Mouse (Mus musculus): ENCODE data around the gene Zfp217. TPM values are rescaled to one million over a fixed set of nuclear protein-coding genes. Genes with fewer than 3 reads are reported as not detected.

The Zfp217 gene
- polyA plus RNA-seq, 1 experiment from 2014 or later = 4.5 TPM

DNA sequence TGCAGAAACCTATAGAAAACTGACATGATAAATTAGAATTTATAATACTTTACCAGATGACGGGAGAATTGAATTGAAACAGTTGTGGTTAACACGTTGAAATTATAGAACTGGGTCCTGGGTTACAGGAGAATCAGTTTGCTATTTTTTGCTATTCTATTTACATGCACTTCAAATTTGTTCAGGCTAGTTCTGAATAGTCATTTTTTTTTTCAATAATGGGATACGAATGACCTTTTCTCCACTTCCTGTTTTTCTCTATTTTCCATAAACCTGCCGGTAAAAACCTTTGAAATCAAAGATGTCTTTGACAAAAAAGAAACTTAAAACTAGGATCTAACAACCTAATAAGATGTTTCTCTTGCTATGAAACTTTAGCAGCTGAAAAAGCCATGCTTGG is 733 bp downstream of the Zfp217 start:
- H3K27me3 ChIP-seq = no peaks in the 10 kb centered on the region
- WGBS = 66% methylated on average over 4 of the region's 4 CpGs
- H3K4me2 ChIP-seq (replicated peaks) = no peak overlapping the region
- no peaks in the 10 kb centered on the region for H3K36me3 ChIP-seq
- no peak overlapping the region for H3K27ac ChIP-seq
- H3K4me3 ChIP-seq = no peak overlapping the region
- peaks cover 3% of the 10 kb centered on the region; the same call in 1 of the 2 replicates for H3K4me1 ChIP-seq
- H3K9ac ChIP-seq = no peak overlapping the region
- no peaks in the 10 kb centered on the region for H3K9me3 ChIP-seq
- no peak for ATAC-seq (ENCODE audit: insufficient number of reproducible peaks, insufficient read depth, low FRiP score, low TSS enrichment)

DNA sequence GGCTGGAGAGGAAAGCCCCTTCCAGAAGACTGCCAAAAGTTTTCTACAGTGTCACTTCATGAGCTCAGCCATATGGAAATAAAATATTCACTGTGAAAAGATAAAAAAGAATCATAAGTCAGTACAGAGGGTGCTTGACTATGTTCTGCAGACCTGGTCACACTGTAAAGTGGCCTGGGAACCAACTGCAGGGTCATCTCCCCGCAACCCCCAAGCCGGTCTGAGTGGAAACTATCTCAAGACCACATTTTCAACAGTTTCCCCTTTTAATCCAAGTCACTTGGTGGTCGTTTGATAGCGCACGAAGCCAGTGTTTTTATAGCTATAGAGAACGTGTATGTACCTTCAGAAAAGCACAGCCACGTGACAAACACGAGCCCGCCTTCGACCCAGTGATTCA is 3.6 kb downstream of the Zfp217 start:
- peaks cover 9% of the 10 kb centered on the region for H3K4me1 ChIP-seq
- no peak overlapping the region for H3K9ac ChIP-seq
- H3K4me3 ChIP-seq = no peak overlapping the region
- no peak for ATAC-seq (ENCODE audit: insufficient number of reproducible peaks, insufficient read depth, low FRiP score, low TSS enrichment)
- H3K9me3 ChIP-seq = no peaks in the 10 kb centered on the region
- no peaks in the 10 kb centered on the region for H3K36me3 ChIP-seq
- no peaks in the 10 kb centered on the region for H3K27me3 ChIP-seq
- H3K27ac ChIP-seq = no peak overlapping the region
- 86% methylated on average over 10 of the region's 10 CpGs for WGBS
- no peak overlapping the region for H3K4me2 ChIP-seq (replicated peaks)

DNA sequence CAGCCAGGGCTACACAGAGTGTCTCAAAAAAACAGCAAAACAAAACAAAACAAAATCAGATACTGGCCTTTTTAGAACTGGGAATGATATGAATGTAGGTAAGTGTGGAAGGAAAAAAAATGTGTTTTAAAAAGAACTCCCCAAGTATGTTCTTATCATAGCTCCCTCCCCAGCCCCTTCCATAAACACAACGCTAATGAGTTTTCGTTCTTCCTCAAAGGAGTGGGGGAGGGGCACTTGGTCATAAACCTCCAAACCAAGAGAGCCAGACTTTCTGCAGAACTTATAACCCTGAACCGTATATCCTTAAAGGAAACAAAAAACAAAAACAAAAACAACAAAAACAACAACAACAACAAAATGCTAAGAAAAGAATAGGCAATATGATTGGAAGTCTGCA is 4.0 kb downstream of the Zfp217 start:
- Histone ChIP-seq H3K27ac (no peak overlapping the region), H3K9ac (no peak overlapping the region), H3K36me3 (no peaks in the 10 kb centered on the region), H3K4me1 (peaks cover 9% of the 10 kb centered on the region), H3K4me3 (no peak overlapping the region), H3K4me2 (replicated peaks) (no peak overlapping the region), H3K9me3 (no peaks in the 10 kb centered on the region), H3K27me3 (no peaks in the 10 kb centered on the region)
- ATAC-seq (ENCODE audit: insufficient number of reproducible peaks, insufficient read depth, low FRiP score, low TSS enrichment) = no peak
- 30% methylated on average over 3 of the region's 3 CpGs for WGBS

- Histone ChIP-seq H3K4me2 (replicated peaks) (no peak overlapping the region), H3K4me3 (no peak overlapping the region), H3K4me1 (peaks cover 7% of the 10 kb centered on the region), H3K36me3 (no peaks in the 10 kb centered on the region), H3K9me3 (no peaks in the 10 kb centered on the region), H3K9ac (no peak overlapping the region), H3K27me3 (no peaks in the 10 kb centered on the region), H3K27ac (no peak overlapping the region)
- no peak for ATAC-seq (ENCODE audit: insufficient number of reproducible peaks, insufficient read depth, low FRiP score, low TSS enrichment)
- 90% methylated on average over 10 of the region's 10 CpGs for WGBS
These were observed 5.4 kb downstream of the Zfp217 start for GRCm38 (mm10) chr2:170142542-170142941.

GRCm38 (mm10) chr2:170141481-170141880 is 6.4 kb downstream of the Zfp217 start:
- Histone ChIP-seq H3K4me2 (replicated peaks) (no peak overlapping the region), H3K9ac (no peak overlapping the region), H3K27me3 (no peaks in the 10 kb centered on the region), H3K4me1 (peaks cover 7% of the 10 kb centered on the region; the same call in 1 of the 2 replicates), H3K4me3 (no peak overlapping the region), H3K36me3 (no peaks in the 10 kb centered on the region), H3K27ac (no peak overlapping the region), H3K9me3 (no peaks in the 10 kb centered on the region)
- 91% methylated on average over 5 of the region's 5 CpGs for WGBS
- no peak for ATAC-seq (ENCODE audit: insufficient number of reproducible peaks, insufficient read depth, low FRiP score, low TSS enrichment)

- ATAC-seq (ENCODE audit: insufficient number of reproducible peaks, insufficient read depth, low FRiP score, low TSS enrichment) = no peak
- no peaks in the 10 kb centered on the region for H3K9me3 ChIP-seq
- H3K27ac ChIP-seq = no peak overlapping the region
- no peaks in the 10 kb centered on the region for H3K36me3 ChIP-seq
- H3K9ac ChIP-seq = no peak overlapping the region
- no peak overlapping the region for H3K4me3 ChIP-seq
- H3K4me2 ChIP-seq (replicated peaks) = no peak overlapping the region; the same call in 1 of the 2 replicates
- H3K27me3 ChIP-seq = no peaks in the 10 kb centered on the region
- 31% methylated on average over 9 of the region's 9 CpGs for WGBS
- peaks cover 11% of the 10 kb centered on the region; the same call in 1 of the 2 replicates for H3K4me1 ChIP-seq
These were observed 8.4 kb downstream of the Zfp217 start for GRCm38 (mm10) chr2:170139411-170140046.

DNA sequence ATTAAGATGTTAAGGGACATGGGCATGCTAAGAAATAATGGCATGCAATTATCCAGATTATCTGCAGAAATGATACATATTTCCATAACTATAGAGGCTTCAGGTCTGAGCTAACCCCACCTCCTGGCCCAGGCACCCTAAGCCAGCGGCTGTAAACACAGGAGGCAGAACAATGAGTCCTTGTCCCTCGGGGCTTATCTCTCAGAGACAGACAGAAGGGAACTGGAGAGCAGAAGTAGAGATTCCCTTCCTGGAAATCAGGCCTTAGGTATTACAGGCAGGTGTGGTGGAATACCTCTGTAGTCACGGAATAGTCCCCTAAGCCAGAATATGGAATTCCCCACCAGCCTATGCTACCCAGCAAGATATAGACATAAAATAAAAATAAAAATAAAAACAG is 11.0 kb downstream of the Zfp217 start:
- Histone ChIP-seq H3K4me1 (peaks cover 17% of the 10 kb centered on the region; the same call in 1 of the 2 replicates), H3K27ac (no peak overlapping the region), H3K4me2 (replicated peaks) (no peak overlapping the region), H3K4me3 (no peak overlapping the region), H3K9ac (no peak overlapping the region), H3K27me3 (no peaks in the 10 kb centered on the region), H3K9me3 (no peaks in the 10 kb centered on the region), H3K36me3 (no peaks in the 10 kb centered on the region)
- no peak for ATAC-seq (ENCODE audit: insufficient number of reproducible peaks, insufficient read depth, low FRiP score, low TSS enrichment)
- 41% methylated on average over 3 of the region's 3 CpGs for WGBS

GRCm38 (mm10) chr2:170135820-170136219 is 12.1 kb downstream of the Zfp217 start:
- no peaks in the 10 kb centered on the region for H3K9me3 ChIP-seq
- H3K36me3 ChIP-seq = no peaks in the 10 kb centered on the region
- ATAC-seq (ENCODE audit: insufficient number of reproducible peaks, insufficient read depth, low FRiP score, low TSS enrichment) = no peak
- H3K27ac ChIP-seq = 0 out of 2 replicates have a peak overlapping the region, but pooled peaks have one; percentile 17
- H3K9ac ChIP-seq = no peak overlapping the region
- peaks cover 17% of the 10 kb centered on the region; the same call in 1 of the 2 replicates for H3K4me1 ChIP-seq
- no peak overlapping the region for H3K4me2 ChIP-seq (replicated peaks)
- WGBS = 84% methylated on average over 6 of the region's 6 CpGs
- H3K27me3 ChIP-seq = no peaks in the 10 kb centered on the region
- H3K4me3 ChIP-seq = no peak overlapping the region

DNA sequence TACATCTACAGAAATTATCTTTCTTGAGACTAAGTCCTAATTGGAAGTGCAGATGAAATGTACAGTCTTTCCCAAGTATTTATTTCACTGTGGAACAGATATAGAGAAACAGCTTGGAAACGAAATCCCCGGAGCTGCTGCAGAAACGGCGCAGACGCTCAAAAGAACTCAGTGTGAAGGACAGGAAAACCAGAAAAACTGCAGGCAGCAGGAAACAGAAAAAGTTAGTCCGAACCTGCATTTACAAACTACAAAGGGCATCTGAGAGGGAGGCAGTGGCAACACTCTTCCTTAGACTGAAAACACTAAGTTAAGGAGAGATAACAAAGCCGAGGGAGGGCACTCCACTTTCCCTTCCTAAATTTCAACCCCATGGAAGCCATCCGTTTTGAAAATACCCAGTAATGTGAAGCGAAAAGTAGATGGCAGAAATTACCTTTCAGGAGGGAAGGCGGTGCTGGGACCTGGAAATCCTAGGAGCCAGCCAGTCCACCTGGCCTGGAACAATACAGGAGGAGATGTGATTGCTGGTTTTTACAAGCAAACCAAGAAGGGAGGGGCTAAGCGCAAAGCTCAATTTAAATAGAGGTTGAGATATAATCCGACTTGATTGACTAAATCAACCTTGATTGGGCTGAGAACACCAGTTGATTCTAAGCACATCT is 13.7 kb downstream of the Zfp217 start:
- Histone ChIP-seq H3K4me3 (peak overlapping the region; percentile 41), H3K27ac (peak overlapping the region; percentile 87), H3K4me1 (peaks cover 18% of the 10 kb centered on the region)

DNA sequence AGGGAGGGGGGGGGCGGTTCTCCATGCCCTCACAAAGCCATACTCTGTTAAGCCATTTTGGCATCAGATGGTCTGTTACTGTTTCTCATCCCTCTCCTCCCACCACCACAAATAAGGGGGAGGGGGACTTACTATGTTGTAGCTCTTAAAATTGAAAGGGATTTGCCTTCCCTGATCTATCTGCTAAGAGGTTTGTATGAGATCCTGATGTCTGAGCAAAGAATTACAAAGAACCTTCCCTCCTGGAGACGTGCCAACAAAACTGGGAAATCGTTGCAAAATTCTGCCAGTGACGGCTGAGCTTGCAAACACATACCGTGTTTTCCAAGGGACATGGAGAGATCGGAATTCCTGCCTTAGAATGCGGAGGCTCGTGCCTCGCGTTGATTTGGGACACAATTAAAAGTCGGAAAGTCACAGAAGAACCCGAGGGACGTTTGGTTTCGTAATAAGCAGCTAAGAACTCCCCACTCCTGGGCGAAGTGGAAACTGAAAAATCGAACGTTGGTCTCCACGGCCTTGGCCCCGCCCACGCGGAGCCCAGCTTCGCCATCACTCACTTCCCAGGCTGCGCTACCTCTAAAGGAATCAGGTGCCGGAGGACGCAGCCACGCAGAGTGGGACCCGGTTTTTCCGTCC is 14.7 kb downstream of the Zfp217 start:
- under 1% methylated on average over 28 of the region's 28 CpGs for WGBS
- H3K4me2 ChIP-seq (replicated peaks) = peak overlapping the region; percentile 68
- H3K27ac ChIP-seq = peak overlapping the region; percentile 87
- ATAC-seq (ENCODE audit: insufficient number of reproducible peaks, insufficient read depth, low FRiP score, low TSS enrichment) = no peak
- H3K4me3 ChIP-seq = peak overlapping the region; percentile 41
- no peaks in the 10 kb centered on the region for H3K9me3 ChIP-seq
- peaks cover 28% of the 10 kb centered on the region for H3K4me1 ChIP-seq
- H3K36me3 ChIP-seq = no peaks in the 10 kb centered on the region
- no peaks in the 10 kb centered on the region for H3K27me3 ChIP-seq
- peak overlapping the region; percentile 49; the same call in 1 of the 2 replicates for H3K9ac ChIP-seq

More for the DNA sequence above, 13.7 kb downstream of the Zfp217 start:
- Histone ChIP-seq H3K36me3 (no peaks in the 10 kb centered on the region), H3K4me2 (replicated peaks) (peak overlapping the region; percentile 68), H3K27me3 (no peaks in the 10 kb centered on the region), H3K9ac (peak overlapping the region; percentile 34; the same call in 1 of the 2 replicates), H3K9me3 (no peaks in the 10 kb centered on the region)
- no peak for ATAC-seq (ENCODE audit: insufficient number of reproducible peaks, insufficient read depth, low FRiP score, low TSS enrichment)
- 7% methylated on average over 12 of the region's 12 CpGs for WGBS

DNA sequence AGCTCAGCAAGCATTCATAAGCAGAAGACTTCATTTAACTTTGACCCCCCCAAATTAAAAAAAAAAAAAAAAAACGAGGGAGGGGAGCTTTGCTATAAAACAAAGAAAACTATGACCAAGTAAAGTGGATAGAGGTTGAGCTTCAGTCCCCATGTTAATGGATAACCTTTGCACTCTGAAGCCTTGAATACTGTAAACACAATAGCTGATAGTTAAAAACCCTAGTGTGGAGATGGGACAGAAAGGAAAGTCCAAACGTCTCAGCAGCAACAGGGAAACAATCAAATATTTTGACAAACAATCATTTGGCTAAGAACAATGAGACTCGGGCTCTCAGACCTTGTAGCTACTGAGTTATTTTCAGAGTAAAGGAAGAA is 15.2 kb downstream of the Zfp217 start:
- ATAC-seq (ENCODE audit: insufficient number of reproducible peaks, insufficient read depth, low FRiP score, low TSS enrichment) = no peak
- H3K36me3 ChIP-seq = no peaks in the 10 kb centered on the region
- peak overlapping the region; percentile 87; the same call in 1 of the 2 replicates for H3K27ac ChIP-seq
- peak overlapping the region; percentile 41 for H3K4me3 ChIP-seq
- H3K9ac ChIP-seq = peak overlapping the region; percentile 49; the same call in 1 of the 2 replicates
- WGBS = under 1% methylated on average over 3 of the region's 3 CpGs
- H3K4me1 ChIP-seq = peaks cover 33% of the 10 kb centered on the region
- no peaks in the 10 kb centered on the region for H3K9me3 ChIP-seq
- peak overlapping the region; percentile 68 for H3K4me2 ChIP-seq (replicated peaks)
- H3K27me3 ChIP-seq = no peaks in the 10 kb centered on the region
